Mouse (Mus musculus) gastrocnemius, postnatal 36 days (tissue): ENCODE results near the gene Mybphl. TPM values are rescaled to one million over a fixed set of nuclear protein-coding genes. Genes with fewer than 3 reads are reported as not detected.

Experiments
- DNase-seq, 2 experiments: peaks; one replicate each; pipeline ENCODE4 v3.0.0; 2022
- intact Hi-C: fragments of 180-260 bp; cut with DNase I; formaldehyde crosslinking; loops from one replicate; pipeline ENCODE4 v1.15.1; 2025
- total RNA-seq, 2 experiments: library from RNA; stranded (reverse); gene quantifications; 2 replicates each; pipeline ENCODE4 v1.2.3; 2021

Mybphl gene
- total RNA-seq, 2 experiments from 2014 or later: not detected

DNA sequence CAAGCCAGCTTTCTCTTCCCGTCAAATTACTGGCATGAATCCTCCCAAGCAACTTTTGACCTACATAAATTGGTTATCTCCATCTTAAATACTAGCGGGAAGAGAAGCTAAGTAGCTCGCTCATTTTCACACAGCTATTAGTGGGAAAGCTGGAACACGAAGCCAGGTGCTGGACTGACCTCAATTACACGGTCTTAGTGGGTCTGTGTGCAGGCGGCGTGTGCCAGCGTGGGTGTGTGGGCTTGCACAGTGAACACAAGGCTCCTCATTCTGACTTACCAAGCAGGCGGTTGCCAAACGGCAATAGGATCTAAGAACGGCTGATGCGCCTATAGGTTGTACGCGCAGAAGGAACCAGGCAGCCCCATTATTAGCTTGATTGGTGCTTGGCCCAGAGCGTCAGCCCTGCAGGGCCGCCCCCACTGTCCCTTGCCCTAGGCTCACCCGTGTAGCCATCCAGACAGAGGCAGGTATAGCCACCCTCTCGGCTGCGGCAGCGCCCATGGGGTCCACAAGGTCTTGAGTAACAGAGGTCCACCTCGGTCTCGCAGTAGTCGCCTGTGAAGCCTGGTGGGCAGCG is 41.7 kb downstream of the Mybphl start:
- DNase-seq: no peak
- intact Hi-C loops: no loop called here

DNA sequence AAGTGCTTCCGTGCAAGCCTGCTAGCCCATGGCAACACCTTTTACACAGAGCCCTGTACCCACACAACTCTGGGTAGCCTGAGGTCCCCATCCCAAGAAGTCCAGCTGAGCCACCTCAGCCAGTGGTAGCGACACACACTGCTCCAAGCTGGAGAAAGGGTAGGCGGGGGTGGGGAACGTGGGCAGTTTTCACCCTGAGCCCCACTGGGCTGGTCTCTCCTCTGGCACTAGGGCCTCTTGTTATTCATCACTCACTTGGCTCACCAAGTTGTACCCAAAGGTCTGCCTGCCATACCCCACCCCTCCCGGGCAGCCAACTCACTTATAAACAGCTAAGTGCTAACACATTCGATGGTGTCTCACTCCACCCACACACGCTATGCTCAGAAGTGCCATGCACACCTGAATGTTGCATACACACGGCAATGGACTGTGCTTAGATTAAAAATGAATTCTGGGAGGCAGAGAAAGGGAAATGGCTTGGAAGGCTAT is 43.9 kb downstream of the Mybphl start:
- intact Hi-C loops: no loop called here
- no peak for DNase-seq

DNA sequence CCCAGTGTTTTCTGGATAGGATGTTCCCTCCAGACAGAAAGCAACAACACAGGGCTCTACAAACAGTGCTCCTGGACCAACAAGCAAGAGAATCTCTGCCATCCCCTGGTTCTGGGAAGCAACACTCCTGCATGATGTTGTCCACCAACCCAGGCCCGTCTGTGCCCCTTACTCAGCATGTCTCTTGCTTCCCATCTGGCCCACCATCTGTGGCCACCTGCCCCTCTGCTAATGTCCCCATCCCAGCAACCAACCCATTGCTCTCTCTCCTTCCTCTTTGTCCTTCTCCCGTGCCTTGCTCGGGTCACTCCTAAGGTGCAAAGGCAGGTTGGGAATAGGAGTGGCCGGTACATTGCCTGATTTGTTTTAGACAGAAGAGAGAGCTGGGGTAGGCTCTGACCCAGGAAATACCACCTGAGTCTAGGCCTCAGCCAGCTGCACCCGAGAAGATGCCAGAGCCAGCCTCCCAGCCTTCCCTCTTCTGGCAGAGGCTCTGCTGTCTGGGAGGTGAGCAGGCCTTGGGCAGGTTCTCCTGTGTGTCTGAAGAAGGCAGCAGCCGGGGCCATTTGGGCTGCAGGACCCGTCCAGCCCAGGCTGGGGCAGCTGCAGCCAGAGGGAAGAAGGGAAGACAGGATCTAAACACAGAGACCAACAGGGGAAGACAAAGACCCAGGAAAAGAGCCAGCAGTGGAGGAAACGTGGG is 45.1 kb downstream of the Mybphl start:
- DNase-seq: no peak
- intact Hi-C loops: no loop called here

DNA sequence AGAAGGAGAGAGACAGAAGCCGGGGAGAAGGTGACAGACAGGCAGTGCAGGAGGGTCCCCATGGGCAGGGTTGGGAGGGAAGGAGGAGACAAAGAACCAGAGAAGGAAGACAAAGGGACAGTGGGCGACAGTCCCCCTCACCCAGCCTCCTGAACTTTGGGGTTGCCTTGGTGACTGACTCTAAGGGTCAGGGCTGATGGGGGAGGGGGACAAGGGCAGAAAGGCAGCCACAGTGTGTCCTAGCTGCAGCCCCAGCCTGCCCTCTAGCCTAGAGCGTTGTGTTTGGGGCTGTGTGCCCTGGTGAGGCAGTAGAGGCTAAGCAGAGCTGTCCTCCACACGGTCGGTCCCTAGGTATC is 45.6 kb downstream of the Mybphl start:
- intact Hi-C loops: no loop called here
- DNase-seq: no peak

DNA sequence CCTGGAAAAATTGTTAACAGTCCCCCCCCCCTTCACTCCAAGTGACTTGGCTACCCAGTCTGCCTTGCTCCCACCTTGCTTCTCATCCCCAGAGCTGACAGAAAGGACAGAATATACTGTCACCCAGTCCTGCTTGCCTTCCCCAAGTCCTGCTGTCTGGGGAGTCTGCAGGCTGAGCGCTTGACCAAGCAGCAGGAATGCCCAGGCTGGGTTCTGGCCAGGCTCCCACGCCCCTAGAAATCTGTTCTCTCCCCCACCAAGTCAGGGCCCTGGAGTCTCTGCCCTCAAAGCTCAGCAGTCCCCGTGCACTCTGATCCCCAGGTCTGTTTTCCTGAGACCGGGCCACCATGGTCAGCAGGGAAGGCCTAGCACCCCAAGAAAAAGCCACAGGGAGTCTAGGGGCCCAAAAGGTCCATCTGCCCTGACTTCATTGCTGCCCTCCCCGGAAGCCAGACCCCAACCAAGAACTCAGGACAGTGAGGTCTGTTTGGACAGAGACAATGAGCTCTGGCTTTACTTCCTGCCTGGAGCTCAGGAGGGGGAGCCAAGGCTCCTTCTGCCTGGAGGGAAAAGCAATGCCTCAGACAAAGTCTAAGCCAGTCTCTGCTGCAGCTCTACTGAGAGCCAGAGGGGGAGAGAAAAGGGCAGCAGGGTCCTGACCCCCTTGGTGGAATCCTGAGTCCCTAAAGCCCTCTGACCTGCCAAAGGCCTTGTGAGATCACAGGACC is 46.5 kb downstream of the Mybphl start:
- no peak for DNase-seq
- intact Hi-C loops: no loop called here

DNA sequence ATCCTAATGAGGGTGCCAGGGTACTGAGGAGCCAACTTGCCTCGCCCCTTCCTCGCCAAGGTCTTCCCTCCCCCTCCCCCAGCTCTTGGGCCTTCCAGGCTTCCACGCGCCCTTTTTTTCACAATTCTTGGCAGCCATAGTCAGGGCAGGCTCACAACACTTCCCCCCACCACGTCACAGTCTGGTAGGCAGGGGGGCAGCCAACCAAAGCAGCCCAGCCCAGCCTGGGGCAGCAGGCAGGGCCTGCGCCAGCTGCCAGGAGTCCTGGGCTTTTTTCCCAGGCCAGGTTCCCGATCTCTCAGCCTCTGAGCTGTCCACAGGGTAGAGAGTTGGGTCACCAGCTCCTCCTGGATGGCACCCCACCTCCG is 47.0 kb downstream of the Mybphl start:
- DNase-seq: no peak
- intact Hi-C loops: no loop called here

DNA sequence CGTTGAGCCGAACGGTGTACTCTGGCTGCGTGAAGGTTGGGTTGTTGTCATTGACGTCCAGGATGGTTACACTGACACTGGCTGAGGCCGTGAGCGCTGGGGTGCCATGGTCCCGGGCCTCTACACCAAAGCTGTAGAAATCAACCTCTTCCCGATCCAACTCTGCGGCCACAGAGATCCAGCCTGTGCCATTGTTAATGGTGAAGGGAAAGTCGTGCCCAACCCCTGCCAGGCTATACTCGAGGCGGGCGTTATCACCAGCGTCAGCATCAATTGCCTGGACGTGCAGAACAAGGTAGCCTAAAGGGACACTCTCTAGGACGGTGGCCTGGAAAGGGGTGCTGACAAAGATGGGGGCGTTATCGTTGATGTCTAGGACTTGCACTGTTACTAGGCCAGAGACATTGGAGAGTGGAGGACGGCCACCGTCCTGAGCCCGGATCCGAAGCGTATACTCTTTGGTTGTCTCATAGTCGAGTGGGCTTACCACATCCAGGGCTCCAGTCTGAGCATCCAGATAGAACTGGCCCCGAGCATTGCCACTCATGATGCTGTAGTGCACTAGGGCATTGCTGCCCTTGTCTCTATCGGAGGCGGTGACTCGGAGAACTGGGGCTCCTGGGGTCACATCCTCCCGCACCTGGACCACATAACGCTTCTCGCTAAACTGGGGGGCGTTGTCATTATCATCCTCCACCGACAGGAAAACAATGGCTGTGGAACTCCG is 49.1 kb downstream of the Mybphl start:
- intact Hi-C loops: no loop called here
- no peak for DNase-seq

DNA sequence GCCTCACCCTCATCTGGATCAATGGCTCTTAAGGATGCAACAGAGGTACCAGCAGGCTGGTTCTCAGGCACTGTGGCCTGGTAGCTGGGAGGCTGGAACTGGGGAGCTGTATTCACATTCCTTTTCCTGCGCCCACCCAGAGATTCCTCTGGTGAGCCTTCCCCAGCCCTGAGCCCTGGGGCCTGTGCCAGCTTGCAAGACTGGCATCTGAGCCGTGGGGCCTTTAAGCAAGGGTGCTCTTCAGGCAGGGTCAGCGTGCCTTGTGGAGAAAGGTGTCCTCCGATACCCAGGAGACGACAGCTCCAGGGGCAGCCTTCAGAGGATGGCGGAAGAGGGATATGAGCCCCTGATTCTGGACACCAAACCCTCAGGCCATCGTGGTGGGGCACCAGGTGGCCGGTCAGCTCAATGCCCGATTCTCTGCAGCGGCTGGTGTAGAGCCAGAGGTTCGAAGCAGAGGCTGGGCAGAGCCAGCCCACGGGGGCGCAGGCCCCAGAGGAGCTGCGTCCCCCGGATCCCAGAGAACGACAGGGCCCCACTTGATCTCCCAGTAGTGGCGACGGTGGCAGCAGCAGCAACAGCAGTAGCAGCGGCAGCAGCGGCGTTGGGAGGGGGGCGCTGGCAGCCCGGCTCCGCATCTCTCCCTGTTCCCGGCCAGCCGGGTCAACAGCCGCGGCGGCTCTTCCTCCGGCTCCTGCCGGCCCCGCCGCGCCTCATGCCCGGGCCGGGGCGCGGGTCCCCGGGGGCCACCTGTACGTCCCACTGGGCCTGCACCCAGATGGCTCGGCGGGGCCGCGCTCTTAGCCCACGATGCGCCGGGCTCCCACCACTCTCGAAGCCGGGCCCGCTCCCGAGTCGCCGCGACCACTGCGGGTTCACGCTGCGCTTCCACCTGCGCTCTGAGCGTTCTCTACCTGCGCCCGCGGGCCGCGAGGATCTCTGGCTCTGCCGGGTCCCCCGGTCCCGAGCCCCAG is 50.4 kb downstream of the Mybphl start, which contains the start of gene Celsr2:
Gene Celsr2 (minus strand): TSS at position 696 of the 974 bp plus-strand sequence.
- intact Hi-C loops: no loop called here
- peak in 1 of 2 experiments; percentile 14 for DNase-seq

DNA sequence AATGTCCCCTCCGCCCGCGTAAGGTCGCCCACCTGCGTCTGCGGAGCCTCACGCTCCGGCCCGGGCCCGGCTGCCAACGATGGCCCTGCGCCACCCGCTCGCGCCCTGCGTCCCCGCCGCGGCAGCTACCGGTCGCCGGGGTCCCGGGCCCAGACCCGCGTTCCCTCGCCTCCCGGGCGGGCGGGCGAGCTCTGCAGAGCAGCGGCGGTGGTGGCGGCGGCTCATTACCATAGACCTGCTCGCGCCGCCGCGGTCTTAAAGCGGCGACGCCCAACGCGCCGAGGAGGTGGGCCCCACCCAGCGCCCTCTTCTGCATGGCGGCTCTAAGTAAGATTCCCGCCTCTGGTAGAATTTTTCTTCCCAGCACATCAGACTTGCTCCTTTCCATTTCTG is 51.1 kb downstream of the Mybphl start:
- intact Hi-C loops: no loop called here
- DNase-seq: peak; percentile 39 to 47

DNA sequence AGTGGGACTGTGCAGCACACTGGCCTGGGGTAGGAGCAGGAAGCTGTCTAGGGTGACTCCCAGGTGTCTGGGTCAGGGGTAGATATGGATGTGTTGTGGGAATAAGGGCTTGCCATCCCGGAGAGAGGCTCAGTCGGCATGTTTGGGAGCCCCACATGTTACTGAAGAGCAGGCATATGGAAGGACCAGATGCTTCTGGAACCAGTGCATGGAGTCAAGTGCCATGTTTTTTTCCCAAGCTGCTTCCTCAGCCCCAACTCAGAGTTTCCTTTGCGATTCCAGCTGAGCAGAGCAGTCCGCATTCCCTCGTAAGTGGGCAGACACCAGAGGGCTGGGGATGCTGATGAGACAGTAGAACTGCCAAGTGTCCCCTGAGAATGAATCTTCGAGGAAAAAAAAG is 58.3 kb downstream of the Mybphl start:
- intact Hi-C loops: no loop called here

DNA sequence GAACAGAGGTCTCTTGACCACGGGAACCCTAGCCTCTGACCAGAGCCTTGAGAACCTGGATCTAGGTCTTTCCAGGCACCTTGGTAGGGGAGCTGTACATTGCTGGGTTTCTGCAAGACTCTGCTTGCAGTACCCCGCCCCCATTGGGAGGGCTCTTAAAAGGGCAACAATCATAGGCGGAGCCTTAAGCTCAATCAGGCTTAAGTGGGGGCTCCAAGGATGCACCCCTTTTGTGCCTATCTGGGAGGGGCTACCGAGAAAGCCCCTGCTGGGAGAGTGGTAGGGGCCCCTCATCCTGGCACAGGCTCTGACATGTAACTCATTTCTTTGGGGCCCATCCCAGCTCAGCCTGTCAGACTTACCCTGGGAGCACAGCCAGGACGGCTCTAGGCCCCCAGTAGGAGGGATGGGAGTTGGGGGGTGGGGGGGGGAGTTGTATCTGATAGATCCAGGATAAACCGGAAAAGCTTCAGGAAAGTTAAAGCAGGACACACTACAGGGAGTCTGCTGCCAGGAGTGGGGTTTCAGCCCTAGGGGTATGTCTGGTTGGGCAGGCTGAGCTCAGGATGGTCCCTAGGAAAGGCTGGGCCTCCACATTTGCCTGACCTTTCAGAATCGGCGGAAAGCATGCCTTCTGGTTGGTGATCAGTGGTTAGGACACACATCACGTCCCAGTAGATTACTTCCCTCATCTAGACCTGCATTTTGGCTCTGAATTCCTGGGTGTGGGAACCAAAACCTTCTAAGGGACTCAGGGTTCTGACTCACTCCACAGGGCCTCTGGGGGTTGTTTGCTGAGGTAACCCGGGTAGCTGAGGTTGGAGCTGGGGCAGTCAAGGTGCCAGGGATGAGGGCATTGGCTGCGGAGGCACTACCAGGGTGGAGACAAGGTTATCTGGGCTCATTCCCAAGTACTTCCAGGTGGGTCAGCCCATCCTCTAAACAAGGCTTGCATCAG is 59.4 kb downstream of the Mybphl start:
- DNase-seq: peak in 1 of 2 experiments; percentile 20
- intact Hi-C loops: no loop called here

More for the DNA sequence above, 58.3 kb downstream of the Mybphl start:
- no peak for DNase-seq

DNA sequence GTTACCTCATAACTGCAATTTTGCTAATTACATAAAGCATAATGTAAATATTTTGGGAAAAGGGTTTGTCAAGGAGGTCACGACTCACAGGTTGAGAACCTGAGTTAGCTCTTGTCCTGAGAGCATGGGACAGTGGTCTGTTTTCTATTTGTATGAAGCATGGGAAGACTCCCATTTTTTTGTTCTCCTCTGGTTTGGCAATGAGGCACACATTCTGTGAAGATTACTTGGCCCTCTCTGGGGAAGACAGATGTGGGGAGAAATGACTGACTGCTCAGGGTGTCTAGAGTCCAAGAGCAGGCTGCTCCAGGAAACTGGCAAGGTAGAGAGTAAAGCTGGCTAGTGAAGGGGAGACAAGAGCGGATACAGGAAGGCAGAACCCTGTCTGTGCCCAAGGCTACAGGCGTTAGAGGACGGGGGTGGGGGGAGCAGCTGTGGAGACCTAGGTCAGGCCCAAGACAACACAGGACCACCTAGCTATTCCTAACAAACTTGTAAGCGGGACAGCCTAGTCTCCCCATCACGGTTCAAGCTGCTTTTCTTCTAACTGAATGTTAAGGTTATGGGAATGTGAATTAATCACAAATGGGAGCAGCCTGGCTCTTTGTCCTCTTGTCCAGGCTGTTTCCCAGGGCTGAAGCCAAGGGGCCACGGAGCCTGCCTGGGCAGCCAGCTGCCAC is 60.4 kb downstream of the Mybphl start:
- intact Hi-C loops: no loop called here
- no peak for DNase-seq

DNA sequence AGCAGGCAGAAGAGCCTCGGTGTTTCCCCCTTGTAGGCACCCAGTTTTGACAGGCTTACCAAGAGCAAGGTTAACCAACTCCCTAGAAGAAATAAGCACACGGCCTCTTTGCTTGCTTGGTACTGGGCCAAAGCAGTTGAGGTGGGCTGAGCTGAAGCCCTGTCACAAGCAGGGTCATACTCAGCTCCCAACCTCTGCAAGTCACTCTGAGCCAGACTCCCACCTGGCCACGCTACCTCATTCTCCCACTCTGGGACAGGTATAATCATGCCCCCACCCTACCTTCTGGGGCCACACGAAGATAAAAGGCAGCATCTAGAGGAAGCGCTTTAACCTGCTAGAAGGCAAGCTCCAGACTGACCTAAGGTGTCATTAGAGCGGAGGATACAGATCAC is 60.9 kb downstream of the Mybphl start:
- no peak for DNase-seq
- intact Hi-C loops: no loop called here

Other genes with a start within 250 kb of the Mybphl start
- gene Gnai3, start 218.8 kb upstream of the Mybphl start, total RNA-seq: 10 to 100 TPM in 1 of 2 experiments, 1 to 10 TPM in 1; 9.7 to 11.3 TPM
- gene Gpr61, start 210.0 kb upstream of the Mybphl start, total RNA-seq: not detected
- 10 to 100 TPM; 23.3 to 27.5 TPM for gene Amigo1, start 178.6 kb upstream of the Mybphl start, total RNA-seq
- gene Cyb561d1, start 163.7 kb upstream of the Mybphl start, total RNA-seq: 1 to 10 TPM; 2.5 to 3.1 TPM
- gene Atxn7l2, start 154.0 kb upstream of the Mybphl start, total RNA-seq: 1 to 10 TPM; 5.7 to 6.1 TPM
- gene Sypl2, start 138.3 kb upstream of the Mybphl start, total RNA-seq: 100 to 1,000 TPM; 479 to 547 TPM
- 10 to 100 TPM; 43.6 to 48.1 TPM for gene Psma5, start 108.0 kb upstream of the Mybphl start, total RNA-seq
- gene Sort1, start 80.8 kb upstream of the Mybphl start, total RNA-seq: 10 to 100 TPM; 36.7 to 37.8 TPM
- under 1 TPM; 0.26 to 0.32 TPM for gene Psrc1, start 18.9 kb downstream of the Mybphl start, total RNA-seq
- gene Celsr2, start 50.6 kb downstream of the Mybphl start, total RNA-seq: 1 to 10 TPM; 6.4 to 8.2 TPM
- gene Sars, start 80.3 kb downstream of the Mybphl start, total RNA-seq: 100 to 1,000 TPM; 114 to 119 TPM
- not detected for gene 1700013F07Rik, start 169.2 kb downstream of the Mybphl start, total RNA-seq
- gene 5330417C22Rik, start 171.6 kb downstream of the Mybphl start, total RNA-seq: under 1 TPM; 0.05 to 0.25 TPM
- gene Tmem167b, start 197.6 kb downstream of the Mybphl start, total RNA-seq: 10 to 100 TPM; 12.3 to 14.0 TPM
- gene Taf13, start 206.8 kb downstream of the Mybphl start, total RNA-seq: 10 to 100 TPM; 18.0 to 21.4 TPM
- 1 to 10 TPM; 4.3 TPM for gene Wdr47, start 226.4 kb downstream of the Mybphl start, total RNA-seq